Mouse (Mus musculus) liver, postnatal 0 days (tissue): ENCODE results near the gene Glis2. TPM values are rescaled to one million over a fixed set of nuclear protein-coding genes. Genes with fewer than 3 reads are reported as not detected.

Source experiments
- ATAC-seq: fragments of 200-750 bp; cut with Nextera tagmentation; 2 replicates; pipeline ENCODE4 v1.8.0; 2017; ENCODE audit warnings: mild to moderate bottlenecking, moderate library complexity
- DNase-seq: peaks from one replicate; pipeline ENCODE4 v3.0.0-alpha.2; 2016
- H3K27ac ChIP-seq: fragments of 300-500 bp; sonication (generic); 2 replicates; pipeline ENCODE4 v1.5.1; 2014; ENCODE audit warnings: antibody characterized with exemption, moderate library complexity, mild to moderate bottlenecking, low read depth
- H3K27me3 ChIP-seq: fragments of 300-500 bp; sonication (generic); 2 replicates; pipeline ENCODE4 v1.6.1; 2014; ENCODE audit warnings: low read length, control low read depth, mixed read lengths; ENCODE audit not compliant: insufficient read depth
- H3K36me3 ChIP-seq: fragments of 300-500 bp; sonication (generic); replicated peaks from 2 replicates; pipeline ENCODE4 v1.6.1; 2014; ENCODE audit warnings: mild to moderate bottlenecking, control low read depth, low read length, moderate library complexity, mixed read lengths; ENCODE audit not compliant: insufficient read depth
- H3K4me1 ChIP-seq: fragments of 300-500 bp; sonication (generic); 2 replicates; pipeline ENCODE4 v1.6.1; 2014; ENCODE audit warnings: antibody characterized with exemption, mild to moderate bottlenecking, control low read depth; ENCODE audit not compliant: insufficient read depth
- H3K4me2 ChIP-seq: fragments of 300-500 bp; sonication (generic); 2 replicates; pipeline ENCODE4 v1.6.1; 2014; ENCODE audit warnings: low read depth, mild to moderate bottlenecking, low read length, moderate library complexity, mixed read lengths
- H3K4me3 ChIP-seq: fragments of 300-500 bp; sonication (generic); 2 replicates; pipeline ENCODE4 v1.5.1; 2014; ENCODE audit warnings: low read depth, low read length
- H3K9ac ChIP-seq: fragments of 300-500 bp; sonication (generic); replicated peaks from 2 replicates; pipeline ENCODE4 v1.6.1; 2014; ENCODE audit warnings: mild to moderate bottlenecking, moderate library complexity
- H3K9me3 ChIP-seq: fragments of 300-500 bp; sonication (generic); 2 replicates; pipeline ENCODE4 v1.6.1; 2016; ENCODE audit warnings: mild to moderate bottlenecking, control low read depth, low read length, mixed read lengths
- CTCF ChIP-seq: sonication (generic); IDR thresholded peaks from 2 replicates; pipeline ENCODE4 v1.5.1; 2016; ENCODE audit warnings: antibody characterized with exemption, low read depth
- EP300 ChIP-seq: IDR thresholded peaks from 2 replicates; pipeline ENCODE4 v1.6.1; 2016; ENCODE audit warnings: antibody characterized with exemption, low read depth, mild to moderate bottlenecking
- WGBS: fragments of 180-500 bp; shearing (Covaris S2); extraction: QIAGEN DNeasy Blood & Tissue Kit; methylation state at CpG from one replicate; pipeline ENCODE4 v1.1.7; 2014; ENCODE audit not compliant: insufficient replicate concordance; 5-methylcytosine and 5-hydroxymethylcytosine counted together
- polyA plus RNA-seq: library from polyadenylated mRNA; unstranded; fragments of >200 nt; fragmentation: Nextera tagmentation; extraction: Ambion mirVana; gene quantifications from 2 replicates; pipeline ENCODE4 v1.2.1, GENCODE M21; 2015

Glis2 gene
- polyA plus RNA-seq, 1 experiment from 2014 or later: 1.7 TPM

DNA sequence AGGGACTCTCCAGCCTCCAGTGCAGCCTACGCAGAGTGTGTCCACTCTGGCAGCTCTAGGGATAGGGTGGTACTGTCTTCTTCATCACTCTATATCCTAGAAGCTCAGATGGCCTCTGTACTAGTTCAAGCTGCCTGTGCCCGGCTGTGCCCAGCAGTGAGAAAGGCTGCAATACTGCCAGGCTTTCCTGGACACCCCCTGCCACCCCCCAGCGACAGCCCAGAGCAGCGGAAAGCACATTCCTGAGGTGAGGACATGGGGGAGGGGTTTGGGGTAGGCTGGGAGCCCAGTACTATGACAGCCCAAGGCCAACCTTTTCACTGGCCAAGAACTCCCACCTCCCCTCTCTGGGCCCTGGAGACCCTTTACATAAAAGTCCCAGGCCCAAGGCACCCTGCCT is 41.2 kb downstream of the Glis2 start:
- Histone ChIP-seq H3K4me3 (no peak overlapping the region), H3K9me3 (no peaks in the 10 kb centered on the region), H3K4me2 (no peak overlapping the region), H3K36me3 (peaks cover 38% of the 10 kb centered on the region), H3K27ac (no peak overlapping the region), H3K4me1 (peaks cover 14% of the 10 kb centered on the region), H3K9ac (no peak overlapping the region), H3K27me3 (no peaks in the 10 kb centered on the region)
- DNase-seq (no peak), ATAC-seq (no peak)
- WGBS: 82% methylated on average over 4 of the region's 4 CpGs
- TF ChIP-seq EP300: no peak
- TF ChIP-seq CTCF: no peak

DNA sequence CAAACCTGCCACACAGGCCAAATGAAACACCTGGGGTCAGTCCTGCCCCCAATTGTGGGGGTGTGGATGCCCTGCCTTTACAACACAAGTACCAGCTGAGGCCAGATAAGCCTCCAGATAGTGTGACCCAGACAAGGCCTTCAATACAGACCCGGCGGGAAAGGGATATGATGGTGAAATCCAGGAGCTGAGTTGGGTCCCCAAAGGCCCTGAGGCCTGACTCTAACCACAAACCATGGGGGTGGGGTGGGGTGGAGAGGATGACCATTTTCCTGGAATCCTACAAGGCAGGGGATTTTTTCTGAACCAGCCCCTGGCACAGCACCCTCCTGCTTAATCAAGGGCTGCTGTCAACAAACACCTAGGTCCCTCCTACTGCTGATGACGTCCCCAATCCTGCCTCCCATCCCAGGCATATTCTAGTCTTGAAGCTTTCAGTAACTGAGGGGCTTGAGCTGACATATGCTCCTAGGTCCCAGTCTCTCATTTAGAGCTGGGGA is 44.4 kb downstream of the Glis2 start:
- DNase-seq: no peak
- no peak for TF ChIP-seq CTCF
- no peak for TF ChIP-seq EP300
- Histone ChIP-seq H3K36me3 (peaks cover 19% of the 10 kb centered on the region), H3K27me3 (no peaks in the 10 kb centered on the region), H3K4me1 (peaks cover 42% of the 10 kb centered on the region), H3K4me3 (no peak overlapping the region), H3K9ac (no peak overlapping the region), H3K27ac (no peak overlapping the region), H3K9me3 (no peaks in the 10 kb centered on the region), H3K4me2 (no peak overlapping the region)
- WGBS: 65% methylated on average over 3 of the region's 3 CpGs
- no peak for ATAC-seq

DNA sequence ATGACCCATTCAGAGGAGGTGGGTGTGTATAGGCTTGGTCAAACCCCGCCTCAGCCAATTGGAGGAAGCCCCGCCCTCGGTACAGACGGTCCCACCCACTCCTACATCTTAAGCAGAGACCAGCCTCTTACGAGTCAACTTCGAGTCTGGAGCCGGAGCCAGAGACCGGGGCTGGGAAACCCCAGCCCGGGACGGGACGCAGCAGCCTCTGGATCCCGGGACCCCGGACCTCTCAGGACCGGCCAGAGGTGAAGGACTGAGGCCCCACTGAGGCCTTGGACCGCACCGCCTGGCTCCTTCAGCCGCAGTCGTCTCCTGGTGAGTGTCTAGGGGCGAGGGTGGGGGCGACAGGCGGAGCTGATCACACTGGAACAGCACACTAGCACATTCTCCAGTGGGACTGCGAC is 45.3 kb downstream of the Glis2 start, which contains the start of the genes Vasn and Dnaja3:
TSS of gene Vasn (plus strand) at position 111 of the 407 bp plus-strand sequence.
TSS of gene Dnaja3 (plus strand) at position 159 of the 407 bp plus-strand sequence.
- Histone ChIP-seq H3K9ac (peak within 1 kb of the TSS; percentile 76), H3K36me3 (peaks cover 19% of the 10 kb centered on the region), H3K4me3 (peak within 1 kb of the TSS; percentile 65), H3K27ac (peak within 1 kb of the TSS; percentile 89), H3K4me1 (peaks cover 42% of the 10 kb centered on the region), H3K27me3 (no peaks in the 10 kb centered on the region), H3K9me3 (no peaks in the 10 kb centered on the region), H3K4me2 (peak within 1 kb of the TSS; percentile 92)
- WGBS: 6% methylated on average over 22 of the region's 22 CpGs
- TF ChIP-seq CTCF: no peak
- no peak for TF ChIP-seq EP300
- DNase-seq: peak; percentile 86
- ATAC-seq: peak; percentile 82

DNA sequence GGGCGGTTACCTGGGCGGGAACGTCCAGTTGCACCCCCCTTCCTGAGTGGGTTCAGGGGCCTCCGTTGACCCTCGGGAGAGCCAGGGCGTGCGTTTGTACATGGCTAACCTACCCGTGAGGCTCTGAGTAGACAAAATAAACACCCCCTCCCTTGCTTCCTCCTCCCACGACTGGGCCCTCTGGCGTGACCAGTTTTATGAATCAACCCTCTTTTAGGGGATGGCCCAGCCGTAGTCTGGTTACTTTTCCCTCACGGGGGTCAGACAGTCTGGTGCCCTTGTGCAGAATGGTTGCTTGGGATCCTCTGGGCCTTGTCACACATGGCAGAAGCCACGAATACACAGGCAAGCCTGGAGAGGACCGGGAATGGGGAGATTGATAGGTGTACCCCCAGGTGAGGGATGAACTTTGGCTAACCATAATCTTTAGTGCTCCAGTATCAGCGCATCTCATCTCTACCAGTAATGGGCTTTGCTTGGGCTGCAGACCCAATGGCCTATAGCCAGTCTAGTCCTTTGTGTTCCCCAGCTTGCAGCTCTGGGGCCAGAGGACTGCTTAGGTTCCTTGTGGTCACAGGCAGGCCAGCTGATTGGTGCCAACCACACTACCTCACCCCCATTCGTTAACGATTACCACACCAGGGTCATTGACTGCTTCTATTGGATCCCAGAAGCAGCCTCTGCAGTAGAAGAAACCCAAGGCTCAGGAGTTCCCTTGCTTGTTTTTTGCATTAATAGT is 45.9 kb downstream of the Glis2 start:
- Histone ChIP-seq H3K9ac (peak overlapping the region; percentile 76), H3K4me3 (peak overlapping the region; percentile 65), H3K27me3 (no peaks in the 10 kb centered on the region), H3K4me1 (peaks cover 42% of the 10 kb centered on the region), H3K9me3 (no peaks in the 10 kb centered on the region), H3K27ac (peak overlapping the region; percentile 89), H3K4me2 (peak overlapping the region; percentile 92), H3K36me3 (peaks cover 16% of the 10 kb centered on the region)
- no peak for TF ChIP-seq EP300
- no peak for TF ChIP-seq CTCF
- DNase-seq (peak; percentile 61), ATAC-seq (peak; percentile 84)
- WGBS: 9% methylated on average over 17 of the region's 17 CpGs

DNA sequence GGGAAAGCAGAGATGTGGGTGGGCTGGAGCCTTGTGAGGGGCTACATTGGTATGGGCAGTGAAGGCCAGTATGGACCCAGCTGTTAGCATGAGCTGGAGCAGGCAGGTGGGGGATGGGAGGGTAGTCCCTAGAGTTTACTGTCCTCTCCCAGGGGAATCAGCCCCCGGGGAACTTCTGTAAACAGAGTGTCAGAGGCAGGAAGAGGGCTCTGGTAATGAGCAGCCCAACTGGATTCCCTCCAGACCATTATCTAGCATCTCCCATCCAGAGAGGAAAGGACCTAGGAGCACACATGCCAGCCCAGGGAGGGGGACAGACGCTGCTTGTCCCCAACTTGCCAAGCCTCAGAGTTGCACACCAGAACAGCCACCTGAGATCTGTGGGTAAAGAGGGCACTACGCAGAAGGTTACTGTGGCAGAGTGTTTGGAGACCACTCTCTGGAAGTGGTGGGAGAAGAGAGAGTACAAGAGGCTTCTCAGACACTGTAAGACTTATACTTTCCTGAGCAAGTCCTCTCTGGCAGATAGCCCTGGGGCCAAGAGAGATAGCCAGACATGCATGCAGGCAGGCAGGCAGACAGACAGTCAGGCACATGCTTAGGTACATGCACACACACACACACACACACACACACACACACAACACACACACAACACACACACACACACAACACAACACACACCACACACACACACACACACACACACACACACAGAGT is 46.8 kb downstream of the Glis2 start:
- DNase-seq: peak; percentile 52
- H3K4me1 ChIP-seq: peaks cover 42% of the 10 kb centered on the region
- TF ChIP-seq CTCF: no peak
- no peak for TF ChIP-seq EP300
- H3K36me3 ChIP-seq: peaks cover 16% of the 10 kb centered on the region
- WGBS: 53% methylated on average over 3 of the region's 3 CpGs
- H3K4me2 ChIP-seq: peak overlapping the region; percentile 92
- H3K4me3 ChIP-seq: peak overlapping the region; percentile 65; the same call in 1 of the 2 replicates
- H3K27ac ChIP-seq: peak overlapping the region; percentile 89
- H3K9me3 ChIP-seq: no peaks in the 10 kb centered on the region
- peak overlapping the region; percentile 35 for H3K9ac ChIP-seq
- H3K27me3 ChIP-seq: no peaks in the 10 kb centered on the region
- peak; percentile 6; the same call in 1 of the 2 replicates for ATAC-seq

DNA sequence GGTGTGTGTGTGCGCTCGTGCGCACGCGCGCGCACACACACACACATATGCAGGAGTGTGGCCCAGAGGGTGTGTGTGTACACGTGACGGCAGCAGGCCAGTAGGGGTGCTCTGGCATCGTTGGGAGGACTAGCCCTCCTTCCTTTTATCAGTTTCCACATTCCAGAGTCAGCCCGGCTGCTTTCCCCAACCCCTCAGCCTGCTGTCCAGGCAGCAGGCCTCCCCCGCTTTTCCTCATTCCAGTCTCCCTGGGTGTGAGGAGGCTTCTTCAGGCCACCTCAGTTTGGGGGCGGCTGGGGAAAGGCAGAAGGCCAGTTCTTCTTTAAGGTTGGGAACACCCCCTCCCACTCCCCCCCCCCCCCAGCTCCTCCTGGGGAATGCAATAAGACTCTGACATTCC is 47.7 kb downstream of the Glis2 start:
- Histone ChIP-seq H3K4me1 (peaks cover 42% of the 10 kb centered on the region), H3K27me3 (no peaks in the 10 kb centered on the region), H3K9me3 (no peaks in the 10 kb centered on the region), H3K9ac (no peak overlapping the region; the same call in 1 of the 2 replicates), H3K27ac (peak overlapping the region; percentile 89), H3K4me3 (no peak overlapping the region), H3K4me2 (no peak overlapping the region), H3K36me3 (peaks cover 18% of the 10 kb centered on the region)
- WGBS: 66% methylated on average over 13 of the region's 13 CpGs
- DNase-seq: no peak
- ATAC-seq: no peak; the same call in 1 of the 2 replicates
- TF ChIP-seq CTCF: no peak
- no peak for TF ChIP-seq EP300
